Mouse (Mus musculus): ENCODE results near the gene Lrpap1.

DNA sequence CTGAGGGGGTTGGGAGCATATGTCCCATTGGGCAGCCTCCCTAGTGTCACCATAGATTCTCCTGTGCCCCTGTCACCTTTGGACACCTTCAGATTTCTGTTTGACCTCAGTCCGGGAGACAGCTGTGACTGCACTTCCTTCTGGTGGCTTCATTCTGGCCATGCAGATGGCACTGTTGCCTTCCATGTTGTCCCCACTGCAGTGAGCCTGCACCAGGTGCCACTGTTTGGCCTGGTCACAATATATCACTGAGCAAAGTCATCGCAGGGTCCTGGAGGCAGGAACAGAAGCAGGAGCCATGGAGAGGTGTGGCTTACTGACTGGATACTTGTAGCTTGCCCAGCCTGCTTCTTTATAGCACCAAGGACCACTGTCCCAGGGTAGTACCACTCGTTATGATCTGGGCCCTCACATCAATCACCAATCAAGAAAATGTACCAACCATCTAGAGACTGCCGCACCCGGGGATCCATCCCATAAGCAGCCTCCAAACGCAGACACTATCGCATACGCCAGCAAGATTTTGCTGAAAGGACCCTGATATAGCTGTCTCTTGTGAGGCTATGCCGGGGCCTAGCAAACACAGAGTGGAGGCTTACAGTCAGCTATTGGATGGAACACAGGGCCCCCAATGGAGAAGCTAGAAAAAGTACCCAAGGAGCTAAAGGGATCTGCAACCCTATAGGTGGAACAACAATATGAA lies 26.9 kb upstream of the Lrpap1 start:
- TF ChIP-seq CTCF (conservative IDR thresholded peaks at IDR 0.05; ENCODE audit: low read length) (no peak), NANOG (IDR thresholded peaks at IDR 0.05; ENCODE audit: borderline replicate concordance, low read length) (no peak), POU5F1 (IDR thresholded peaks at IDR 0.05; ENCODE audit: borderline replicate concordance, low read length) (no peak)
